Mouse (Mus musculus) gastrocnemius, postnatal 14 days (tissue): ENCODE results near the gene Abt1. TPM values are rescaled to one million over a fixed set of nuclear protein-coding genes. Genes with fewer than 3 reads are reported as not detected.

Experiments
- DNase-seq: peaks from one replicate; pipeline ENCODE4 v3.0.0; 2021; ENCODE audit warnings: mixed read lengths
- intact Hi-C: fragments of 180-260 bp; cut with DNase I; formaldehyde crosslinking; loops from one replicate; pipeline ENCODE4 v1.15.1; 2025; ENCODE audit warnings: low total_unique reads
- long read RNA-seq, 2 experiments: library from polyadenylated mRNA; stranded (forward); transcript quantifications; one replicate each; pipeline ENCODE4 v2.0.0; 2021
- total RNA-seq, 2 experiments: library from RNA; stranded (reverse); gene quantifications; 2 replicates each; pipeline ENCODE4 v1.2.3; 2021

Gene Abt1
- total RNA-seq, result 1 to 10 TPM; 4.5 to 4.7 TPM
- long read RNA-seq, experiment 1, full-length matches to known transcripts, result 20 of 21 reads
- long read RNA-seq, experiment 1, partial matches to known transcripts, result 0 of 21 reads
- long read RNA-seq, experiment 1, other reads (novel, unspliced or antisense), result 1 of 21 reads
- long read RNA-seq, experiment 2, full-length matches to known transcripts, result 15 of 15 reads
- long read RNA-seq, experiment 2, partial matches to known transcripts, result 0 of 15 reads
- long read RNA-seq, experiment 2, other reads (novel, unspliced or antisense), result 0 of 15 reads

DNA sequence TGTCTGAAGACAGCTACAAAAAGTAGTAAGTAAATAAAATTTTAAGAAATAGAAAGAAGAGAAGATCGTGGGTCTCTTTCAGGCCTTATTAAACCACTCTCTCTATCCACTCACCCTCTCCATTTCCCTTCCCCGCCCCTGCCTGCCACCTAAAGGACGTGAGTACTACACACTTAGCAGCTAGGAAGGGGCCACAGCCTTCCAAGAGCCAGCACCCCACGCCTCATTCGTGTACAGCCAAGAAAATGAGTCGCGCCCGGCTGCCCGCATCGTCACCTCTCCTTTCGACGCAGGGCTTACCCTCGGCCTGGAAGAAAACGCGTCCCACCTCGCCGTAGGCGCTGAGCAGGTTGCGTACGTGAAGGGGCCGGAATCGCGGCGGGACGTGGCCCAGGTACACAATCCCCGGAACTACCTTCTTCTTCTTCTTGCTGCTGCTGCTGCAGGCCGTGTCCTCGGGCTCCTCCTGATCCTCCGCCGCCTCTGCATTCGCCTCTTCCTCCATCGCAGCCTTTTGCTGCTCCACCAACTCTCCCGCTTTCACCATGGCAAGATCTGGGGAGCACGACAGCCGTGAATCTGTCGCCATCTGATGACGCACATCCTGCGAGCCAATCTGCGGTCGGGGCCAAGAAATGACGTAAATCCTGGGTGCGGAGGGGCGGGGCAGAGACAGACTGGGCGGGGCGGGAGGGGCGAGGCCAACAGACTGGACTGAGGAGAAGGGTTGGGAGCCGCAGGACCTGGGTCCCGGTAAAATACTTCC, at the start of gene Abt1:
Gene Abt1 (minus strand): TSS at position 581 of the 766 bp plus-strand sequence.
- intact Hi-C loops, result loop anchor here (10.0 kb wide), 1 partner anchor 171 kb away; no protein-coding TSS in a partner anchor
- DNase-seq, result peak; percentile 95

DNA sequence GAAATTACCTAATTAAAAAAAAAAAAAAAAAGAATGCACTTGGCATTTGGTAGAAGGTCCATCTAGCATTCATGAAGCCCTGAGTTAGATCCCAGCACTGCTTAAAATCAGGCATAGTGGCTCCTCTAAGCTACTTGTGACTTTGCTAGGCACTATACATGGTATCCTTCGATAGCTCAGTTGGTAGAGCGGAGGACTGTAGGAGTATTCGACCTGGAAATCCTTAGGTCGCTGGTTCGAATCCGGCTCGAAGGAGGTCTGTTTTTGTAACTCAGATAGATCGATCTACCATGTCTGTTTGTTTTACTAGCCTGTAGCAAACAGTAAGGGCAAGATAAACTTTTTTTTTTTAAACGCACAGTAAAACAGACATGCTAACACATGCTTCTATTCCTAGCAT, 43.2 kb upstream of the Abt1 start:
- DNase-seq, result no peak
- intact Hi-C loops, result no loop called here

DNA sequence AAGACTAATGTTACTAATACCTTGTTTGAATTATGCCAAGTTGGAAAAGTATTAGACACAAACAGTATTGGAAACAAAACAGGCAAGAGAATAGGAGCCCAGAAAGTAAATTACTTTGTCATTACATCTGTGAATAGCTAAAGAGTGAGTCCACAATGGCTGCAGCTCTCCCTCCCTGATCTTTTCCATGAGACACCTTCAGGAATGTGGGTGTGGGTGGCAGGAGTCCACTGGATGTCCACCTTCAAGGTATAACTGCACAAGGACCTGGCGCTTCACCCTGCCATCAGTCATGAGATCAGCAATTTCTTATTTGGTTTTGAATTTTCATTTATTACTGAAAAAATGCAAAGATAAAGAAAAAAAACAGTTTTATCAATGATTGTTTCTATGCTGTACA, 42.6 kb upstream of the Abt1 start:
- intact Hi-C loops, result no loop called here
- no peak for DNase-seq

DNA sequence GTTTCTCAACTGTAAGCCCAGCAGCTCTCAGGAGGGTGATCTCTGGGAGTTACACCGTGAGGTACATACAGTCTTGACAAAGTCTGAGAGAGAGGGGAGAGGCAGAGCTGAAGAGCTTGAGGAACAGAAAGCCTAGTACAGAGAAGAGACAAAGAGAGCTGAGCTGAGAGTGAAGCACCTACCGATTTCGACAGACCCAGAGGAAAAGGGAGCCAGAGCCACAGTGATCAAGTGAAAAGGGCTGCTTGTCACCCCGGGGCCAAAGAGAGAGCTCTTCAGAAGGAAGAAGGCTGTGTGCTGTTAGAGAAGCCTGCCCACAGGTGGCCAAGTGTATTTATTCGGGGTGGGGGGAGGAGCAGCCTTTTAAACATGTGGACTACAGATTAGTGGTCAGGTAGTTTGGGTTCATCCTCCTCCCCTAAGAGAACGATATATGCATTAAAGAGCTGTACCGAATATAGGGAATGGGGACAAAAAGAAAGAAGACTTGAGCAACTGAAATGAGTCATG, 42.0 kb upstream of the Abt1 start, which contains the start of gene Btn1a1:
Gene Btn1a1 (minus strand): TSS at position 302 of the 510 bp plus-strand sequence.
- intact Hi-C loops, result no loop called here
- no peak for DNase-seq

DNA sequence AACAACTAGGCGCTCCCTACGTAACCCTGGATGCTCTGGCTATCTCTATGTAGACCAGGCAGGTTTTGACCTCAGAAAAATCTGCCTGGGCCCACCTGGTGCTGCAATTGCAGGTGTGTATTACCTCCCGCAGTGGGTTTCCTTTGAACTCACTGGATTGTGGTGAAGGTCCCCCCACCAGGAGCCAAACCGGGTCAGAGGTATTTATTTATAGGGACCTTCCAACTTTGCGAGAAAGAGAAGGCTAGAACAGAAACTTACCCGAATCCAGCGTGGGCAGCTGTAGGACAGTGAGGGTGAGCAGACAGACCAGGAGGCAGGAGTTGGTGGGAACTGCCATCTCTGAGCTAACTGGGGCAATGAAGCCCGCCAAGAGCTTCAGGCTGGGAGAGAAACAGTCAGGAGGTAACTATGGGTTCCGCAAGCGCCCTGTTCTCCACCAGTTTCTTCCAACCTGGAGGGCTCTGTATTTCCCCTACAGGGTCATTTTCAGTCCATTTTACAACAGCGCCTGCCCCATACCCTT, 41.2 kb upstream of the Abt1 start:
- intact Hi-C loops, result no loop called here
- no peak for DNase-seq

DNA sequence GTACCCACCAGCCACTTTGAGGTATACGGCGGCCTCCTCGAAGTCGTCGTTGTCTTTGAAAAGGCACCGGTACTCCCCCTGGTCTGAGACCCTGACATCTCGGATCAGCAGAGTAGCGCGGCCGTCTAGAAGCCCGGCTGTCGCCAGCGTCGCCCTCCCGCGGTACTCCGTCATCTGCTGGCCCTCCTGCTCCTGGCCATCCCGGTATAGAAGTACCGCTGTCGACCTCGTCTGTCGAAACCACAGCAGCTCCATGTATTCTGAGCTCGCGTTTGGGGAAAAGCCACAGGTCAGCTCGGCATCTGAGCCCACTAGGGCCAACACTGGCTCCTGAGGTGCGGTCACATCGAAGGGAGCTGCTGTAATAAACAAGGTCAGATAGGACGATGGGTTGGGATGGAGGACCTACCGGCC, 40.6 kb upstream of the Abt1 start:
- intact Hi-C loops, result no loop called here
- peak; percentile 13 for DNase-seq

DNA sequence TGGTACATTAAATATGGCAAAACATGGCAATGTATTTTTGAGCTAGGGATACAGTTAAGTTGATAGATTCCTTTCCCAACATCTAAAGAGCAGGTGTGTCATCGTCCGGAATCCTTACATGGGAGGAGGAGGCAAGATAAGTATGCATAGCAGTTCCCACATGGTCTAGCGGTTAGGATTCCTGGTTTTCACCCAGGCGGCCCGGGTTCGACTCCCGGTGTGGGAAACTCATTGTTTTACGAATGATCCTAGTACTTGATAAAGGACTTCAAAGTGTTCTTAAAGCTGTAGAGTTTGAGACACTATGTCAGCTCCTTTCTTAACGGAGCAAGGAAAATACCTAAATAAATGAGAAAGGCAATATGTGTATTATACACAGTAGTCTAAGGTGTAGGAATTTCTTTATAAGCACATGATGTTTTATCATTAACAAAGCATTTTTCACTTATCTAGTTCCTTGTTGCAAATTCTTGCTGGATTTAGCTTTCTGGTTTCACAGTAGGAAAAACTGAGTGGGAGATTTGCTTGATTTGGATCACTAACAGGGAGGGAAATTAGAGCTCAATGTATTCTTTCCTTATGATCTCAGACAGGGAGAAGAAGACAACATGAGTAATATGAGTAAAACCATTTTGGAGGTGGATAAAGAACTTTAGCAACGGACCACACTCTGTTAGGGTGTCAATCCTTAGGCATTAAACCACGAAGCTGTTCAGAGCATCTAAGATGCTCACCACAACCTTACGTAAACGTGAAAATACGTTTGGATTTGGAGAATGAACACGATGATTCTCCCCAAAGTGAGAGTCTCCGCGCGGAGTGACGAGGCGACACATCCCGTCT, 39.9 kb upstream of the Abt1 start:
- peak; percentile 32 for DNase-seq
- intact Hi-C loops, result no loop called here

DNA sequence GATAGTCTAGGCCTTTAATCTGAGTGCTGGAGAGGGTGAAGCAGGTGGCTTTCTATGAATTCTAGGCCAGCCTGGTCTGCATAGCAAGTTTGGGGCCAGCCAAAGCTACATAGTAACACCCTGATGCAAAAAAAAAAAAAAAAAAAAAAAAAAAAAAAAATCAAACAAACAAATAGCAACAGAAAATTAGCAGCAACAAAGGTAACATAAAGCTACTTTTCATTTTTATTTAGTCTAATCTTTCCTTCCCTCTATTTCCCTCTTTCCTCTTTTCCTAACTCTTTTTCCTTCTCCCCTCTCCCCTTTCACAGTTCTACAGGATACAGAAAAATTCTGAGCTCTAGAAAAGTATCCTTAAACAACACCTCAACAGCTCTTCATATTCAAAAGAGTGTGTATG, 39.0 kb upstream of the Abt1 start:
- intact Hi-C loops, result no loop called here

DNA sequence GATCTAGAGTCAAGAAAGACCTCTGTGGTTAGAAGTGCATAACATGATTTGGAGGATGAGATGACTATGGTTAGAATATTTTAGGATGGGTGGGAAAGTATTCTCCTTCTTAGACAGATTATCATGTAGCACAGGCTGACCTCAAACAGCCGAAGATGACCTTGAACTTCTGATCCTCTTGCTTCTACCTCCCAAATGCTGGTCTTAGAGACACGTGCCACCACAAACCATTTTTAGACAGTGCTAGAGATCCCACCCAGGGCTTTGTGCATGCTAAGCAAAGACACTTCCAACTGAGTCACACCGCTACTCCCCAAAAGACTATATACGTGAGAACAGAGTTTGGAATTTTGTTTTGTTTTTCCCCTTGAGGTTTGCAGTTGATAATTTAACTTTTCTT, 38.4 kb upstream of the Abt1 start:
- DNase-seq, result no peak
- intact Hi-C loops, result no loop called here

More for the DNA sequence above, 39.0 kb upstream of the Abt1 start:
- DNase-seq, result no peak

DNA sequence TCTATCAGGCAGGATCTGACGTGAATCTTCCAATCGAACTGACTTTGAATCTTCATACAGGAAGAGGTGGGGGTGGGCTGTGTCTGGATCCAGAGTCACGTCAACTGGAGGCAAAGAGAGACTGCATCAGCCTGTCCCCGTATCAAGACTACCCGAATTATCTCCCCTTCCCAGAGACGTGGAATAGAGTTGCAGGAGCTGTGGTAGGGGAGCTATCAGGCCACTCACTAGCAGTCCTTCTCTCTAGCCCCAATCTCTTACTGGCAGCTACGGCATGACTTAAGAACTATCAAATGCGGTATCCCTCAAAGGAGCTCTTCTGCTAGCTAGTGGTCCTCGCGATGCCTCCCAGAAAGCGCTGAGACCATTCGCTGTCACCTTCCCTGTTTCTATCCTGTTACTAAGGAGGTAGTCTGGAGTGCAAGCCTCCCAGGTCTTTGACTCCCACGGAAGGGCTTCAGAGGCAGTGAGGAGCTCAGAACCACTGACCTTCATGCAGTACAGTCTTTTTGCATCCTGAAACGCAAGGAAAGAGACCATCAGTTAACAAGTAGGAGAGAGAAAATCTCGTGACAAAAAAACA, 35.7 kb upstream of the Abt1 start:
- intact Hi-C loops, result loop anchor here (5.0 kb wide), 1 partner anchor 48 kb away; no protein-coding TSS in a partner anchor
- no peak for DNase-seq

DNA sequence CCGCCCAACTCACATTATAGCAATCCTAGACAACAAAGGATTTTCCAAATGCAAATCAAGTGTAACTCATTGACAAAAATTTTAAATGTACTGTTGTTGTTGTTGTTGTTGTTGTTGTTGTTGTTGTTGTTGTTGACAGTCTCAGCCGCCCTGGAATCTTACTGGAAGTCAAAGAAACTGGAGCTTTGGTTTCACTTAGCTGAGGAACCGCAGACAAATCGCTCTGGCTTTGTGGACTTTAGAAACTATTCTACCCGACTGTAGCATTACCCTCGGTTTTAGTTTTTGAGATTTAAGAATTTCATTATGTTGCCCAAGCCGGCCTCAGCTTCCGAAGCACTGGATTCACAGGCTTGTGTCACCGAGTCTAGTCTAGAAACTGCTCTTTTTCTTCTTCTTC, 30.3 kb upstream of the Abt1 start:
- intact Hi-C loops, result loop anchor here (5.0 kb wide), 1 partner anchor 63 kb away; no protein-coding TSS in a partner anchor
- no peak for DNase-seq

DNA sequence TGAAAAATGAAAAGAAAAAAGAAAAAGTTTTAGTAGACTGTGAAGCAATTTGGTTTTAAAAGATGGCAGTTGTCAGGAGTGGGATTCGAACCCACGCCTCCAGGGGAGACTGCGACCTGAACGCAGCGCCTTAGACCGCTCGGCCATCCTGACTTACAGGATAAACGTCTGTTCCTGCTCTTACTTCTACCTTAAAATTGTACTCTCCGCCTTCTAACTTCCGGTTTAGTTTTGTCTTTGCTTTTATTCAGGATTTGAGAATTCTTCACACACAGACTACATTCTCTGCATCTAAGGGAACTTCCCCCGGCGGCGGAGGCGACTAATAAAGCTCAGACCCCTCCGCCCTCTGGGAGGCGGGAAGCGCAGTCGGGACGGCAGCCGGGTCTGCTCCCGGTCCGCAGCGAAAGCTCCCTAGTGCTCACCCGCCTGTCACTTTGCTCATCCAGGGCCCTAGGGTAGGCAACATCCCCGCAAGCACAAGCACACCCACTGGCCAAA, 29.7 kb upstream of the Abt1 start:
- peak; percentile 70 for DNase-seq
- intact Hi-C loops, result loop anchor here (5.0 kb wide), 1 partner anchor 64 kb away; no protein-coding TSS in a partner anchor

DNA sequence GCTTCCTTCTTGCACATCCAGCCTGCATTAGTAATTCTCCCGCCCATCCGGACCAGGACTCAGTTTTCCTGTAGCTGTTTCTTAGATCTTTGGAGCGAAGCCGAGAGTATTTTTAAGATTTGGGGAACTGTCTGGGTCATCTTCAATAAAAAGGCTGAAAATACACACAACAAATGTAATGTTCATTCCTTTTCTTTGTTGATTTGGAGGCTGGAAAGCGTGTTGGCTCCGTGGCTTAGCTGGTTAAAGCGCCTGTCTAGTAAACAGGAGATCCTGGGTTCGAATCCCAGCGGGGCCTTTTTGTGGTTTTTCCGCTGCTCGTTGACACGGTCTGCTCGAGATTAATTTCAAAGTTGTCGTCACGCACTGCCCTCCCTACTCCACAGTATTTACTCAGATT, 26.7 kb upstream of the Abt1 start:
- intact Hi-C loops, result loop anchor here (5.0 kb wide), 1 partner anchor 67 kb away; no protein-coding TSS in a partner anchor

DNA sequence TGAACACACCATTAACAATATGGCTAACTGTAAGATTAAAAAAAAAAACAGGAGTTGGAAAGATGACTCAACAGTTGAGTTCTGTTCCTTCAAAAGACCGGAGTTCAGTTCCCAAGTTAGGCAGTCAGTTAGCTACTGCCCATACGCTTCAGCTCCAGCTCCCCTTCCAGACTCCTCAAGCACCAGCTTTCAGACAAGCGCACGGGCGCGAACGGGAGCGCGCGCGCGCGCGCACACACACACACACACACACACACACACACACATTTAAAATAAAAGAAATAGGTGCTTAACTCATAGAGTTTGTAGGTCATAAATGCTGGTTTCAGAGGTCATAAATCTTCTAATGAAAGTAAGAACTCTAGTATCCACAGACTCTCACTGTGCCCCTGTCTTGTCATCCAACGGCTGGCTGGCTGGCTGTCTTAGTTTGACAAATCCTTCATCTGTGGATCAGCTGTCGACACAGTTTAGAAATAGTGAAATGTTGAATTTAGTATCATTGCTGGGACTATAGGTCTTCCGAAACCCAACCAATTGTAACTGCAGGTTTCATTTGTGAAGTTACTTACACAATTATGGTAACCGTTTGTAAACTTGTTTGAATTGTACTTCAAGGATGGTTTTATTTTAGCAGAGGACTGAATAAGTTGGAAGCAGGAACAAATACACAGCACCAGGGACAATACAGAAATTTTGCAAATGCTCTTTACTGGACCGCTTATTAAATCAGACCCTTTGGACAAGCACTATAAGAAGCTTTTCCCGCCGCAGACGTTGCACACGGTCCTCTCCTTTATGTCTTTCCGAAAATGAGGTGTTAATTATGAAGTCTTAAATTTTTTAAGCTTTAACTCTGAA, 25.8 kb upstream of the Abt1 start:
- DNase-seq, result no peak
- intact Hi-C loops, result loop anchor here (5.0 kb wide), 1 partner anchor 68 kb away; no protein-coding TSS in a partner anchor

More for the DNA sequence above, 26.7 kb upstream of the Abt1 start:
- peak; percentile 63 for DNase-seq

DNA sequence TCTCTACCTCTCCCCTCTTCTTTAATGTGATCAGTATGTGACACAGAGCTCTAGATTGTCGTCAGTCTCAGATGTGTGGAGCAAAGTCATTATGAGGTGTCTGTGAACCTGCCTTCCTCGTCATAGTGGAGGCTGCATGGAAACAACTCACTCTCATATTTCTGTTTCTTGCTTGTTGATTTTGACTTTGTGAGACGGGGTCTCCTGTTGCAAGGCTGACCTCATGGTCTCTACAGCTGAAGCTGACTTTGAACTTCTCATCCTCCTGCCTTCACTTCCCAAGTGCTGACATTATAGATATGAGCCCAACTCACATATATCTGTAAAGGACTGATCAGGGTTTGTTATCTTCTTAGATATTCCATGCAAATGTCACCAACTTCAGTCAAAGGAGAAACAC, 25.1 kb upstream of the Abt1 start:
- no peak for DNase-seq
- intact Hi-C loops, result no loop called here

DNA sequence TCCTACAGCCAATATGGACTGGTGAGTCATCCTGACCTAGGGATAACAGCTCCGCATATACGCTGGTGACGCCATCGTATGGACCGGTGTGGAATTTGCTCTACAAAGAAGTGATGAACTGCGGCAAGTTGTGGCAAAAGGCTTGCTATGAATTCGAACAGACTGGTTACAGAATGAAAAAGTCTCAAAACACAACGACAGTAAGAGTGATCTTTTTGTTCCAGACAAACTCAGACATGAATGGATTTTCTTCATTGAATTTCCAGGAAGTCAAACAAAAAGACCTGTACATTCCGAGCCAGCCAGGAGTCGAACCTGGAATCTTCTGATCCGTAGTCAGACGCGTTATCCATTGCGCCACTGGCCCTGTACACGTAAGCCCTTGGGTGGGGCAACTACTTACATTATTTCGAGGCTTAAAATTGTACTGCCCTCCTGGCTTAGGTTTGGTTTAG, 22.9 kb upstream of the Abt1 start:
- DNase-seq, result peak; percentile 65
- intact Hi-C loops, result no loop called here

DNA sequence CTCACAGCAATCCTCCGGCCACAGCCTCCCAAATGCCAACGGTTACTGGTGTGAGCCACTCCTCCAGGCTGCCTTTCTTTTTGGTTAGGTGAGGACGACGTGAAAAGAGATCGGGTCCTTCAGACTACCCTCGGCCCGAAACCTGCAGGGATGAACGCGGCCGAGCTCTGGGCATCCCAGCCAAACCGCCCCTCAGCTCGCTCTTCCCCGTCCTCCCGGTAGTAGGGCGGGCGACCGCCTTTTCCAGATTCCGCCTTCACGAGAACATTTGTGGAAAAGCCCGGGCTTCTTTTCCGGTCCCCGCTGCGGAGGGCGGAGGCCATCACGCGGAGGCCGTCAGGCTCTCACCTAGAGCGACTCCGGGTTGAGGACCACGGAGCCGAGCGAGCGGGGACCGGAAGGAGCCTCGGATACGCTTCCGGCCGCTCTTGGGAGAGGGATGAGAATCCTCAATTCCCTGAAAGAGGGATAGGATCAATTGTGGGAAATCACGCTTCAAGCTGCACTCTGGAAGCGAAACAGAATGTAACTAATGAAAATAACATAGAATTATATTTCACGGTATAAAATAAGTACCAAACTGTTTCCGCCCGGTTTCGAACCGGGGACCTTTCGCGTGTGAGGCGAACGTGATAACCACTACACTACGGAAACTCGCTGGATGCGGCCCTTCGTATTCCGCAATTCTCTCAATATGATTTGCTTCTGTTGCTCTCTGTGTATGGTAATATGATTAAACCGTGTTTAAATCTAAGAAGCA, 22.1 kb upstream of the Abt1 start:
- intact Hi-C loops, result no loop called here
- peak; percentile 87 for DNase-seq
